Mouse (Mus musculus) CH12.LX (cell line): ENCODE measurements at regions not wholly inside any gene's neighbourhood (a gene's known extent, or its start where the extent isn't known, plus 50 kb on each side); places are given as distances from the start of the nearest gene placed in this dataset.

Experiments
- DNase-seq: peaks from one replicate; pipeline ENCODE4 v3.0.0-alpha.2; 2013; ENCODE audit errors: extremely low read depth
- H3K27ac ChIP-seq: 2 replicates; pipeline ENCODE4 v1.5.1; 2012; ENCODE audit warnings: low read depth, mild to moderate bottlenecking, control low read depth, moderate library complexity; ENCODE audit not compliant: insufficient read depth
- H3K27me3 ChIP-seq: replicated peaks from 2 replicates; pipeline ENCODE3; 2012; ENCODE audit warnings: inconsistent platforms
- H3K36me3 ChIP-seq, 2 experiments: replicated peaks in 1 of 2; 2 replicates each; pipeline versions ENCODE3 to v1.6.1; 2012; ENCODE audit warnings: inconsistent platforms in 1 of 2, low read length in 1 of 2, mild to moderate bottlenecking in 1 of 2, mixed read lengths in 1 of 2, moderate library complexity in 1 of 2; ENCODE audit not compliant: control insufficient read depth in 1 of 2, insufficient read depth in 1 of 2
- H3K4me1 ChIP-seq, 2 experiments: 2 replicates each; pipeline ENCODE4 v1.6.1; 2012; ENCODE audit warnings: inconsistent platforms in 1 of 2, moderate library complexity in 1 of 2; ENCODE audit not compliant: insufficient read depth in 2 of 2, control insufficient read depth in 1 of 2
- H3K4me2 ChIP-seq: 2 replicates; pipeline ENCODE4 v1.6.1; 2012; ENCODE audit warnings: low read depth, mild to moderate bottlenecking, control low read depth; ENCODE audit not compliant: poor library complexity, insufficient read depth, severe bottlenecking
- H3K4me3 ChIP-seq, 3 experiments: fragments of 150-350 bp in 1 of 3; sonication (generic) in 1 of 3; replicated peaks in 1 of 3; 2 replicates each; pipeline versions ENCODE3 to v1.5.1; 2011 to 2012; ENCODE audit warnings: low read depth in 2 of 3, low read length in 2 of 3, mild to moderate bottlenecking in 2 of 3, moderate library complexity in 2 of 3, control low read depth in 1 of 3, improper control_type of control experiment in 1 of 3, inconsistent platforms in 1 of 3, mixed read lengths in 1 of 3; ENCODE audit not compliant: poor library complexity in 1 of 3
- H3K79me2 ChIP-seq: replicated peaks from 2 replicates; pipeline ENCODE4 v1.6.1; 2012; ENCODE audit warnings: mild to moderate bottlenecking, moderate library complexity; ENCODE audit not compliant: control insufficient read depth, poor library complexity, insufficient read depth, severe bottlenecking; ENCODE audit errors: extremely low read depth
- H3K9ac ChIP-seq: 2 replicates; pipeline ENCODE4 v1.6.1; 2012; ENCODE audit warnings: low read depth, mild to moderate bottlenecking, control low read depth, moderate library complexity; ENCODE audit not compliant: insufficient read depth
- H3K9me3 ChIP-seq: replicated peaks from 2 replicates; pipeline ENCODE3; 2012; ENCODE audit warnings: low read length, inconsistent platforms, mixed read lengths
- BHLHE40 ChIP-seq: IDR thresholded peaks from 2 replicates; pipeline ENCODE4 v1.6.1; 2011; ENCODE audit warnings: mild to moderate bottlenecking, low read depth, low read length, improper control_type of control experiment
- CHD1 ChIP-seq: IDR thresholded peaks from 2 replicates; pipeline ENCODE4 v1.6.1; 2012; ENCODE audit warnings: low read depth, low read length, improper control_type of control experiment, inconsistent platforms
- EP300 ChIP-seq: IDR thresholded peaks from 2 replicates; pipeline ENCODE4 v1.6.1; 2011; ENCODE audit warnings: low read length, improper control_type of control experiment
- ETS1 ChIP-seq: conservative IDR thresholded peaks from 2 replicates; pipeline ENCODE4 v1.6.1; 2012; ENCODE audit warnings: low read depth, mild to moderate bottlenecking, inconsistent platforms, low read length, improper control_type of control experiment, moderate library complexity
- HCFC1 ChIP-seq: IDR thresholded peaks from 2 replicates; pipeline ENCODE4 v1.6.1; 2012; ENCODE audit warnings: low read depth, mild to moderate bottlenecking, inconsistent platforms, low read length, improper control_type of control experiment
- IRF4 ChIP-seq: IDR thresholded peaks from 2 replicates; pipeline ENCODE4 v1.6.1; 2014; ENCODE audit warnings: low read depth, mild to moderate bottlenecking, inconsistent platforms, low read length, improper control_type of control experiment
- JUN ChIP-seq: IDR thresholded peaks from 2 replicates; pipeline ENCODE4 v1.6.1; 2011; ENCODE audit warnings: low read depth, mild to moderate bottlenecking, low read length, improper control_type of control experiment, moderate library complexity; ENCODE audit not compliant: insufficient read depth
- JUND ChIP-seq: conservative IDR thresholded peaks from 2 replicates; pipeline ENCODE4 v1.6.1; 2011; ENCODE audit warnings: low read depth, low read length, improper control_type of control experiment
- MEF2A ChIP-seq: IDR thresholded peaks from 2 replicates; pipeline ENCODE4 v1.6.1; 2014; ENCODE audit warnings: low read depth, mild to moderate bottlenecking, inconsistent platforms, low read length, improper control_type of control experiment, borderline replicate concordance
- MYC ChIP-seq: IDR thresholded peaks from 2 replicates; pipeline ENCODE4 v1.6.1; 2011; ENCODE audit warnings: low read depth, mild to moderate bottlenecking, improper control_type of control experiment, low read length
- NRF1 ChIP-seq: IDR thresholded peaks from 2 replicates; pipeline ENCODE4 v1.6.1; 2014; ENCODE audit warnings: low read depth, mild to moderate bottlenecking, inconsistent platforms, low read length, improper control_type of control experiment, moderate library complexity
- PAX5 ChIP-seq: IDR thresholded peaks from 2 replicates; pipeline ENCODE4 v1.6.1; 2012; ENCODE audit warnings: low read length, inconsistent platforms, mixed read lengths
- POLR2AphosphoS2 ChIP-seq: IDR thresholded peaks from 2 replicates; pipeline ENCODE4 v1.6.1; 2011; ENCODE audit warnings: low read depth, low read length, improper control_type of control experiment
- SIN3A ChIP-seq: IDR thresholded peaks from 2 replicates; pipeline ENCODE4 v1.6.1; 2012; ENCODE audit warnings: low read length, improper control_type of control experiment, inconsistent platforms
- SMC3 ChIP-seq: IDR thresholded peaks from 2 replicates; pipeline ENCODE4 v1.6.1; 2011; ENCODE audit warnings: low read depth, low read length, improper control_type of control experiment
- TBP ChIP-seq: conservative IDR thresholded peaks from 2 replicates; pipeline ENCODE4 v1.6.1; 2011; ENCODE audit warnings: low read depth, low read length, improper control_type of control experiment
- TCF12 ChIP-seq: IDR thresholded peaks from 2 replicates; pipeline ENCODE4 v1.6.1; 2014; ENCODE audit warnings: low read depth, mild to moderate bottlenecking, inconsistent platforms, low read length, improper control_type of control experiment
- USF1 ChIP-seq: IDR thresholded peaks from 2 replicates; pipeline ENCODE4 v1.6.1; 2014; ENCODE audit warnings: low read depth, mild to moderate bottlenecking, inconsistent platforms, low read length, improper control_type of control experiment
- USF2 ChIP-seq: conservative IDR thresholded peaks from 2 replicates; pipeline ENCODE4 v1.6.1; 2011; ENCODE audit warnings: low read depth, low read length, improper control_type of control experiment
- ZC3H11A ChIP-seq: IDR thresholded peaks from 2 replicates; pipeline ENCODE4 v1.6.1; 2012; ENCODE audit warnings: low read depth, mild to moderate bottlenecking, inconsistent platforms, low read length, improper control_type of control experiment
- ZKSCAN1 ChIP-seq: IDR thresholded peaks from 2 replicates; pipeline ENCODE4 v1.6.1; 2012; ENCODE audit warnings: low read depth, inconsistent platforms, low read length, improper control_type of control experiment, borderline replicate concordance
- ZNF384 ChIP-seq: IDR thresholded peaks from 2 replicates; pipeline ENCODE4 v1.6.1; 2012; ENCODE audit warnings: low read depth, low read length, improper control_type of control experiment, inconsistent platforms
- dilution Hi-C: fragments of 300-500 bp; cut with MboI; formaldehyde crosslinking; loops from 2 replicates; pipeline ENCODE4 v1.14.3; 2020; ENCODE audit warnings: low sequenced_read_pairs; ENCODE audit not compliant: extremely low pct_unique_long_range_greater_than_20kb, extremely low pct_ligation_motif_present
- in situ Hi-C: fragments of 300-500 bp; cut with MboI; formaldehyde crosslinking; loops from 3 replicates; pipeline ENCODE4 v1.14.3; 2019; ENCODE audit warnings: low sequenced_read_pairs, low pct_ligation_motif_present, low pct_unique_long_range_greater_than_20kb, mixed read lengths

- Histone ChIP-seq H3K79me2 (no peaks in the 10 kb centered on the region), H3K9me3 (no peaks in the 10 kb centered on the region), H3K36me3 (no peaks in the 10 kb centered on the region), H3K4me1 (no peaks in the 10 kb centered on the region), H3K9ac (no peak overlapping the region), H3K27me3 (no peaks in the 10 kb centered on the region), H3K4me2 (no peak overlapping the region), H3K27ac (no peak overlapping the region), H3K4me3 (no peak overlapping the region)
- dilution Hi-C loops: no loop called here
- TF ChIP-seq HCFC1 (no peak), MEF2A (no peak), USF1 (no peak), SIN3A (no peak), EP300 (no peak), JUND (no peak), ZKSCAN1 (no peak), ZC3H11A (no peak), TBP (no peak), CHD1 (no peak), MYC (no peak), IRF4 (no peak), NRF1 (no peak), USF2 (no peak), ETS1 (no peak), SMC3 (no peak), ZNF384 (no peak), BHLHE40 (no peak), POLR2AphosphoS2 (no peak)
- no peak for DNase-seq
- in situ Hi-C loops: no loop called here
These were observed 131.1 kb upstream of the Kcnj16 start for GRCm38 (mm10) chr11:110836688-110837087.

GRCm38 (mm10) chr11:110839316-110839715 is 128.5 kb upstream of the Kcnj16 start:
- in situ Hi-C loops: no loop called here
- no peak overlapping the region for H3K4me3 ChIP-seq
- no peak overlapping the region for H3K27ac ChIP-seq
- H3K4me2 ChIP-seq: no peak overlapping the region
- H3K9me3 ChIP-seq: no peaks in the 10 kb centered on the region
- H3K36me3 ChIP-seq: no peaks in the 10 kb centered on the region
- no peaks in the 10 kb centered on the region for H3K79me2 ChIP-seq
- DNase-seq: no peak
- H3K27me3 ChIP-seq: no peaks in the 10 kb centered on the region
- no peak for TF ChIP-seq TCF12
- no peak for TF ChIP-seq TBP
- TF ChIP-seq PAX5: no peak
- no peak for TF ChIP-seq USF2
- TF ChIP-seq JUN: no peak
- H3K4me1 ChIP-seq: no peaks in the 10 kb centered on the region
- dilution Hi-C loops: no loop called here
- no peak overlapping the region for H3K9ac ChIP-seq
